Mouse (Mus musculus) ES-Bruce4 (cell line): ENCODE measurements around the gene Nxf1. TPM values are rescaled to one million over a fixed set of nuclear protein-coding genes. Genes with fewer than 3 reads are reported as not detected.
A peak's percentile ranks its signal among the peaks of the same experiment; 100 is the strongest.

ENCODE experiments used
- H3K27ac ChIP-seq: 2 replicates; pipeline ENCODE4 v1.5.1; 2012; ENCODE audit warnings: low read length, inconsistent platforms; ENCODE audit not compliant: insufficient read depth
- H3K27me3 ChIP-seq: 2 replicates; pipeline ENCODE4 v1.6.1; 2012; ENCODE audit warnings: mild to moderate bottlenecking, low read length, inconsistent platforms; ENCODE audit not compliant: control insufficient read depth, poor library complexity, insufficient read depth, severe bottlenecking
- H3K36me3 ChIP-seq: 2 replicates; pipeline ENCODE4 v1.6.1; 2012; ENCODE audit warnings: inconsistent platforms, mild to moderate bottlenecking, low read length, moderate library complexity; ENCODE audit not compliant: control insufficient read depth, poor library complexity, insufficient read depth, severe bottlenecking
- H3K4me1 ChIP-seq: one replicate; pipeline ENCODE4 v1.8.1; 2011; ENCODE audit warnings: low read length; ENCODE audit not compliant: control insufficient read depth, insufficient read depth
- H3K4me3 ChIP-seq: 2 replicates; pipeline ENCODE4 v1.5.1; 2011; ENCODE audit warnings: low read depth, mild to moderate bottlenecking, low read length
- H3K9ac ChIP-seq: 2 replicates; pipeline ENCODE4 v1.6.1; 2012; ENCODE audit warnings: low read depth, mild to moderate bottlenecking, inconsistent platforms; ENCODE audit not compliant: poor library complexity, severe bottlenecking
- H3K9me3 ChIP-seq: replicated peaks from 2 replicates; pipeline ENCODE4 v1.6.1; 2012; ENCODE audit warnings: mild to moderate bottlenecking, low read length, inconsistent platforms; ENCODE audit not compliant: control insufficient read depth, poor library complexity, insufficient read depth, severe bottlenecking
- CTCF ChIP-seq: IDR thresholded peaks from one replicate; pipeline ENCODE4 v1.8.1; 2011; ENCODE audit warnings: low read depth, low read length
- EP300 ChIP-seq: IDR thresholded peaks from 2 replicates; pipeline ENCODE4 v1.6.1; 2011; ENCODE audit warnings: low read depth, low read length; ENCODE audit not compliant: insufficient read depth
- POLR2A ChIP-seq: IDR thresholded peaks from one replicate; pipeline ENCODE4 v1.8.1; 2011; ENCODE audit warnings: low read length; ENCODE audit not compliant: insufficient read depth
- polyA plus RNA-seq: library from polyadenylated mRNA; stranded (reverse); fragments of >200 nt; gene quantifications from 2 replicates; pipeline ENCODE4 v1.2.4, GENCODE M21; 2011; ENCODE audit warnings: low read depth; ENCODE audit not compliant: missing spikeins, insufficient read depth, insufficient read length

The Nxf1 gene
- polyA plus RNA-seq, 1 experiment, result 122 TPM

DNA sequence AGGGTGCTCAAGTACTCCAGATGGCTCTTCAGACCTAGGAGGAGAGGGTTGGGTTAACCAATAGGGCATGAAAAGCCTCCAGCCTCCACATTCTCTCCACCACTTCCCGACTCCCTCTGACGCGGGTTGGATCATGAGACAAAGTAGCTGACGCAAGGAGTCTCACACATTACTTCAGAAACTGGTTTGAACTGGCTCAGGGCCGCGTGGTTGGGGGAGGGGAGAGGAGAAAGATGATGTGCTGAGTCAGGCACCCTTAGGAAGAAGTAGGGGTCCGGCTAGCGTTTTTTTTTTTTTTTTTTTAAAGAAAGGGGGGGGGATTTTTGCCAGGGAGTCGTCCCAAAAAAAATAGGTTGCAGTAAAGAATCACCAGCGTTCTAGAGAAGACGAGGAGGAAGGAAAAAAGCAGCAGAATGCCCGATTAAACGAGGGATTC lies 44.0 kb upstream of the Nxf1 start:
- Histone ChIP-seq H3K27me3 (no peaks in the 10 kb centered on the region), H3K9me3 (no peaks in the 10 kb centered on the region), H3K4me3 (peak overlapping the region; percentile 94), H3K4me1 (no peaks in the 10 kb centered on the region), H3K36me3 (peaks cover 43% of the 10 kb centered on the region), H3K9ac (peak overlapping the region; percentile 81), H3K27ac (peak overlapping the region; percentile 96)
- peak; percentile 93 for TF ChIP-seq EP300
- TF ChIP-seq POLR2A, result peak; percentile 41
- TF ChIP-seq CTCF, result no peak

DNA sequence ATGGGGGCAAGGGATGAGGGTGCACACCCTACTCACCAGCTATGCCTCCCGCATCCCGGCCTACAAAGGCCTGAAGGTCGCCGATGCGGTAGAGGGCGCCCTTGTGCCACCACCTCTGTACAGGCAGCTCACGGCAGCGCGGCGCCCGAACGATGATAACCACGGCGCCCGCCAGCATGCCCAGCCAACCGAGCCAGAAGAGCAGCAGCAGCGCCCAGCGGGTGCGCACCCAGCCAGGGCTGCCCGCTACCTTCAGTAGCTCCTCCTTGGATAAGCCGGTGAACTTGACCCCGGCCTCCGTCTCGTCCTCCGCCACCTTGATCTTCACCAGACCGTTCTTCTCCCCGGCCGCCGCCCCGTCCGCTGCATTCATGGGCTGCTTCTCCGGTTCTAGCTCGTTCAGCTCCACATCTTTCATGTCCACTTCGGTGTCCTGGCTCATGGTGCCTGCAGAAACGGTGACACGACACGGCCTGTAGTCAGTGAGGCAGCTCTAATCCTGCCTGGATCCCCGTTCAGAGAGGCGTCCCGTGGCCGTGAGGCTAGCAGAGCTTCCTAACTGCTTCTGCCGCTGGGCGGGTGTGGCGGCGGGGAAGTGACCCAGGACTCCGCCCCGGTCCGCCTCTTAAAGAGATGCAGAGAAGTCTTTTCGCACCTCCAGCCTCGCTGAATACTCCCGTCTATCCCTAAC lies 43.4 kb upstream of the Nxf1 start:
- TF ChIP-seq CTCF (peak; percentile 65), EP300 (peak; percentile 63), POLR2A (peak; percentile 93)
- H3K4me1 ChIP-seq, result no peaks in the 10 kb centered on the region
- no peaks in the 10 kb centered on the region for H3K9me3 ChIP-seq

DNA sequence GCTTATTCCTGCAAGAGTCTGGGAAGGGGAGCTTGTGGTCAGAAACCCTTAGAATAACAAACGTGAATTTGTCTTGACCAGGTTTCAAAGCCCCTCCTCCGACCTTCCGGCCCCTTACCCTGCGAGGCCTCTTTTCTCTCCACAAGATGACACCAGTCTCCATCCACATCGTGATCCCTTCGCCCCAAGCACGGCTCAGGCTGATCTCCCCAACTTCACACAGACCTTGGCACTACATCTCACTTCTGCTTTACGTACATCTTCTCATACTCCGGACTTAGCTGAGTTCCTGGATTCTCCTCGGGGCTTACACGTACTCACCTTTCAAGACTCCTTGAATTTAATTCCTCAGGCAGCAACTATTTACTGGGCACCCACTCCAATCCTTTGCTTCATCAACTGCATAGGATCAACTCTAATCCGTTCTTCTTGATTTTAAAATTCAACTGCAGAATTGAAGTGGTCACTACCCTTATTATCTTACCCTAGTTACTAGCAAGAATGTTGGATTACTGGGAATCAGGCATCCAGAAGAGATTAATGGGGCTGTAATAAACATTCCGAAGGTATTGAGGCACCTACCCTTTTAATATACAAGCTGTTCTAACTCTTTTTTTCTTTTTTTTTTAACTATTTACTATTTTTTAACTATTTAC lies 42.7 kb upstream of the Nxf1 start:
- no peak for TF ChIP-seq EP300
- no peak for TF ChIP-seq POLR2A
- TF ChIP-seq CTCF, result no peak
- no peaks in the 10 kb centered on the region for H3K27me3 ChIP-seq
- H3K9me3 ChIP-seq, result no peaks in the 10 kb centered on the region
- H3K4me1 ChIP-seq, result no peaks in the 10 kb centered on the region
- H3K9ac ChIP-seq, result peak overlapping the region; percentile 81
- peaks cover 31% of the 10 kb centered on the region for H3K36me3 ChIP-seq
- H3K4me3 ChIP-seq, result peak overlapping the region; percentile 94
- peak overlapping the region; percentile 94 for H3K27ac ChIP-seq

More for the DNA sequence above, 43.4 kb upstream of the Nxf1 start:
- Histone ChIP-seq H3K36me3 (peaks cover 38% of the 10 kb centered on the region), H3K4me3 (peak overlapping the region; percentile 94), H3K27ac (peak overlapping the region; percentile 96), H3K9ac (peak overlapping the region; percentile 81), H3K27me3 (no peaks in the 10 kb centered on the region)

DNA sequence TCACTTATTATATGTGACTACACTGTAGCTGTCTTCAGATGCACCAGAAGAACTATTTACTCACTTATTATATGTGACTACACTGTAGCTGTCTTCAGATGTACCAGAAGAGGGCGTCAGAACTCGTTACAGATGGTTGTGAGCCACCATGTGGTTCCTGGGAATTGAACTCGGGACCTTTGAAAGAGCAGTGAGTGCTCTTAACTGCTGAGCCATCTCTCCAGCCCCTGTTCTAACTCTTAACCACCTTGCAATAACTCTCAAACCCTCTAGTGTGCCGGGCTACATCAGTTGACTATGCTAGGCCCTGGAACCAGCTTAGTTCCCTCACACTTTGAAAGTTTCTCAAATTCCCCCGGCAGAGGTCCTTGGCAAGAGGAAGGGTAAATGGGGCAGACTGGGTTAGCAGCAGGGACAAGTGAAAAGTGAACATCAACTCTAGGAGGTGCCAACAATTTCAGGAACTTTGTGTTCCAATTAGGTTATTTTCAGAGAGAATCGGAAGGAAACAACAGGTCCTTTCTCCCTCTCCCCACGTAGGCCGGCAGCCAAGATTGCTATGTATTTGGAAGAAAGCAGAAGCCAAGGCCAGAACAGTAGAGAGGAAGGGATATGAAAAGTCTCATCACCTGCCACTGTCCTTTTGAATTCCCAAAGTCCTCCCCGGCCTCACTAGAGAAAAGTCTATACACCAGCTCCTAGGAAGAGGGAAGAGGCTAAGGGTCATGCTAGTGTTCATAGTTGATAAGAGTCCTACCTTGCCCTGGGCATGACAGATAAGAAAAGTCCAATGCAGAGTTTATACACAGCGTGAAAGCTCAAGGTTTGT lies 42.0 kb upstream of the Nxf1 start:
- peak overlapping the region; percentile 33 for H3K9ac ChIP-seq
- no peaks in the 10 kb centered on the region for H3K9me3 ChIP-seq
- H3K27ac ChIP-seq, result peak overlapping the region; percentile 62
- no peak for TF ChIP-seq EP300
- TF ChIP-seq POLR2A, result no peak
- TF ChIP-seq CTCF, result no peak
- H3K27me3 ChIP-seq, result no peaks in the 10 kb centered on the region
- H3K36me3 ChIP-seq, result peaks cover 24% of the 10 kb centered on the region
- no peak overlapping the region for H3K4me3 ChIP-seq
- no peaks in the 10 kb centered on the region for H3K4me1 ChIP-seq

DNA sequence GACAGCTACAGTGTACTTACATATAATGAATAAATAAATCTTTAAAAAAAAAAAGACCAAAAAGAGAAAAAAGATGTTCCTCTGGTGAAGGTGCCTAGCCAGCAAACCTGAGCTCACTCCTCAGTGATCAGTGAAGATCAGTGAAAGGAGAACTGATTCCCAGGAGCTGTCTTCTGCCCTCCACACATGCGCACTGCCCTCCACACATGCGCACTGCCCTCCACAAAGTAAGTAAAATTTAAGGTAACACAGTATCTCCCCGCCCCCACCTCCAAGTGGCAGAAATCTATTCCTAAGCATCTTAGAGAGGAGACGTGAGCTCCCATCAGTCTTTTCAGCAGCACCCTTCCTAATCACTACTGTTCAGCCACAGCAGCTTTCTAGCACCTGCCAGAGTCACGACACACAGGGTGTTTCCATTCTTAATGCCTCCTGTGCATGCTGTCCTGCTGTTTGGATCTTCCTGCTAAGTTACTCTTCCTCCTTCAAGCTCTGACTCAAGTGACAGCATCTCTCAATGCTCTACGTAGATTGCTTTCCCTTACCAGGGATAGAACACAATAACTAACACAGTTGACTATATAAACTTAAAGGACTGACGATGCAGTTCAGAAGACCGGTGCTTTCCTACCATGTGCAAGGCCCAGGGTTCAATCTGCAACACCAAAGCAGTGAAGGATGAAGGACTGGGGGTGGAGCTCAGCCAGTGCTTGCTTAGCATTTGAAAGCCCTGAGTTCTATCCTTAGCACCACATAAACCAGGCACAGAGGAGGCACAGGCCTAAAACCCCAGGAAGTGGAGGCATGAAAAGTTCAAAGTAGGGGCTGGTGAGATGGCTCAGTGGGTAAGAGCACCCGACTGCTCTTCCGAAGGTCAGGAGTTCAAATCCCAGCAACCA lies 40.8 kb upstream of the Nxf1 start:
- Histone ChIP-seq H3K4me1 (no peaks in the 10 kb centered on the region), H3K27me3 (no peaks in the 10 kb centered on the region), H3K4me3 (peak overlapping the region; percentile 33), H3K36me3 (peaks cover 11% of the 10 kb centered on the region), H3K27ac (peak overlapping the region; percentile 92), H3K9ac (no peak overlapping the region), H3K9me3 (no peaks in the 10 kb centered on the region)
- no peak for TF ChIP-seq POLR2A
- no peak for TF ChIP-seq EP300
- TF ChIP-seq CTCF, result no peak
